Mouse (Mus musculus): ENCODE results near the gene Ihh.

DNA sequence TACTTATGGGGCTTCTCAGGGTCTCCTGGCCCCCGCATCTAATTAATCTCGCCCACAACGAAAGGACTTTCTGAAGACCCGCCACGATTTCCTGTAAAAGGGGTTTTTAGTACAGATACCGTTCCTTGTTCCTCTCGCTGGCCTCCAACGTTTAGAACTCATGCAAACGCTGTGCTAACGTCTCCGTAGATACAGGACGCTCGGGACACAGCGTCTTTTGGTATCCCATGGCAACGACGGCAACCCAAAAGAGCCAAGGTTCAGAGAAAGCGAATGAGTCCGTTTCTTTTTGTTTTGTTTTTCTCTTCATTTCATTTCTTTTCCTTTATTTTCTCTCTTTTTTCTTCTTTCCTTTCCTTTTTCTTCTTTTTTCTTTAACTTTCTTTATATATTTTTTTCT, 16.1 kb downstream of the Ihh start, which contains the start of gene Cfap65:
- TF ChIP-seq POLR2A (IDR thresholded peaks at IDR 0.05; ENCODE audit: insufficient read depth, low read depth, low read length) (no peak), CTCF (IDR thresholded peaks at IDR 0.05; ENCODE audit: insufficient read depth, low read depth, low read length) (no peak)

All from olfactory bulb, adult 2 months (tissue).